Mouse (Mus musculus): Measurements from ENCODE around the gene D10Wsu102e. TPM values are rescaled to one million over a fixed set of nuclear protein-coding genes. Genes with fewer than 3 reads are reported as not detected.
"Not testable (repeated sequence)": the region's sequence is repeated elsewhere in the genome, so short reads cannot be mapped to it uniquely, and the experiment has no call there.

The D10Wsu102e gene
- total RNA-seq, 4 experiments from 2014 or later, result 2.8 to 4.0 (median 3.4) TPM

GRCm38 (mm10) chr10:83384456-83385215 lies 24.6 kb downstream of the D10Wsu102e start:
- DNase-seq (ENCODE audit: low spot score in 2 of 2), result no peak

- no peak for DNase-seq (ENCODE audit: low spot score in 2 of 2)
Observed at GRCm38 (mm10) chr10:83385330-83385910, 25.4 kb downstream of the D10Wsu102e start.

- DNase-seq (ENCODE audit: low spot score in 2 of 2), result no peak
Observed at GRCm38 (mm10) chr10:83397336-83397735, 37.3 kb downstream of the D10Wsu102e start.

GRCm38 (mm10) chr10:83400896-83401295 lies 40.9 kb downstream of the D10Wsu102e start:
- DNase-seq (ENCODE audit: low spot score in 2 of 2), result not testable (repeated sequence)

- no peak for DNase-seq (ENCODE audit: low spot score in 2 of 2)
Observed at GRCm38 (mm10) chr10:83405031-83405430, 45.0 kb downstream of the D10Wsu102e start.

- no peak for DNase-seq (ENCODE audit: low spot score in 2 of 2)
Observed at GRCm38 (mm10) chr10:83405711-83406110, 45.7 kb downstream of the D10Wsu102e start.

- DNase-seq (ENCODE audit: low spot score in 2 of 2), result no peak
Observed at GRCm38 (mm10) chr10:83407141-83407540, 47.1 kb downstream of the D10Wsu102e start.

GRCm38 (mm10) chr10:83418466-83418865 lies 58.4 kb downstream of the D10Wsu102e start:
- not testable (repeated sequence) for DNase-seq (ENCODE audit: low spot score in 2 of 2)

- no peak for DNase-seq (ENCODE audit: low spot score in 2 of 2)
Observed at GRCm38 (mm10) chr10:83448582-83448981, 88.6 kb downstream of the D10Wsu102e start.

GRCm38 (mm10) chr10:83457531-83457930 lies 97.5 kb downstream of the D10Wsu102e start:
- DNase-seq (ENCODE audit: low spot score in 2 of 2), result no peak

- no peak for DNase-seq (ENCODE audit: low spot score in 2 of 2)
Observed at GRCm38 (mm10) chr10:83475226-83475625, 115.2 kb downstream of the D10Wsu102e start.

- DNase-seq (ENCODE audit: low spot score in 2 of 2), result peak in 1 of 2 experiments; percentile 16
Observed at GRCm38 (mm10) chr10:83477286-83477685, 117.3 kb downstream of the D10Wsu102e start.

- DNase-seq (ENCODE audit: low spot score in 2 of 2), result no peak
Observed at GRCm38 (mm10) chr10:83490506-83490905, 130.5 kb downstream of the D10Wsu102e start.

- no peak for DNase-seq (ENCODE audit: low spot score in 2 of 2)
Observed at GRCm38 (mm10) chr10:83497321-83497720, 137.3 kb downstream of the D10Wsu102e start.

GRCm38 (mm10) chr10:83508962-83509660 lies 149.1 kb downstream of the D10Wsu102e start:
- no peak for DNase-seq (ENCODE audit: low spot score in 2 of 2)

- DNase-seq (ENCODE audit: low spot score in 2 of 2), result no peak
Observed at GRCm38 (mm10) chr10:83511304-83511703, 151.3 kb downstream of the D10Wsu102e start.

GRCm38 (mm10) chr10:83513736-83514135 lies 153.7 kb downstream of the D10Wsu102e start:
- no peak for DNase-seq (ENCODE audit: low spot score in 2 of 2)

GRCm38 (mm10) chr10:83520990-83521389 lies 161.0 kb downstream of the D10Wsu102e start:
- no peak for DNase-seq (ENCODE audit: low spot score in 2 of 2)

GRCm38 (mm10) chr10:83524238-83524637 lies 164.2 kb downstream of the D10Wsu102e start:
- DNase-seq (ENCODE audit: low spot score in 2 of 2), result not testable (repeated sequence)

GRCm38 (mm10) chr10:83530384-83530967 lies 170.5 kb downstream of the D10Wsu102e start:
- DNase-seq (ENCODE audit: low spot score in 2 of 2), result no peak

- DNase-seq (ENCODE audit: low spot score in 2 of 2), result peak; percentile 13 to 53
Observed at GRCm38 (mm10) chr10:83533258-83533909, 173.4 kb downstream of the D10Wsu102e start.
